ENCODE assay signal across 15 mouse cellular contexts in genomic region chr7:30706214-30706882, GRCm38 (mm10). TPM values are rescaled to one million over a fixed set of nuclear protein-coding genes. Genes with fewer than 3 reads are reported as not detected.
DNase-seq lines count a peak whose midpoint lies in the region; ATAC-seq lines count a peak whose summit lies in the region.
"Had no signal": no experiment of that assay in that cellular context is flagged by ENCODE, and none has a peak within 500 bp of the region (broad histone marks: within the 10 kb centered on the region; RNA-seq: fewer than 3 reads in every experiment).

No protein-coding gene starts in this region.

- H3K9ac ChIP-seq in intestine, embryonic 15.5 days: no peak overlapping the region
- H3K9ac ChIP-seq: limb, embryonic 15.5 days; midbrain, embryonic 13.5 days; neural tube, embryonic 12.5 days had no signal

- ATAC-seq in intestine, embryonic 15.5 days: peak; percentile 94
- ATAC-seq in megakaryocyte-erythroid progenitor cell, adult 5-6 weeks (replicated peaks; ENCODE audit: low FRiP score, low TSS enrichment, poor library complexity, severe bottlenecking): peak; percentile 70; the same call in 1 of the 2 replicates
- ATAC-seq: midbrain, embryonic 13.5 days had no signal

- WGBS in intestine, embryonic 15.5 days: 50% methylated on average over 8 of the region's 8 CpGs

- peak; percentile 26 to 42 for DNase-seq in adrenal gland, adult 18-20 months (ENCODE audit: low spot score in 2 of 2)
- peak; percentile 52 for DNase-seq in adrenal gland, postnatal 25 days
- no peak for DNase-seq in right cerebral cortex, adult 2 months (ENCODE audit: low spot score in 2 of 2)
- no peak for DNase-seq in lung, postnatal 10 days
- no peak for DNase-seq in layer of hippocampus, adult 8-10 months (ENCODE audit: low spot score in 2 of 2)
- DNase-seq: kidney, adult 9 months; spleen, adult 18-20 months had no signal

- H3K36me3 ChIP-seq in intestine, embryonic 15.5 days: no peaks in the 10 kb centered on the region
- H3K36me3 ChIP-seq: limb, embryonic 15.5 days; midbrain, embryonic 13.5 days; neural tube, embryonic 12.5 days had no signal

- 0 out of 2 replicates have a peak, but pooled peaks cover 3% of the 10 kb centered on the region for H3K4me1 ChIP-seq in intestine, embryonic 15.5 days (replicated peaks)
- H3K4me1 ChIP-seq: limb, embryonic 15.5 days; midbrain, embryonic 13.5 days; neural tube, embryonic 12.5 days had no signal

- H3K27me3 ChIP-seq in intestine, embryonic 15.5 days (replicated peaks): no peaks in the 10 kb centered on the region
- H3K27me3 ChIP-seq: midbrain, embryonic 13.5 days; neural tube, embryonic 12.5 days had no signal

- H3K27ac ChIP-seq in intestine, embryonic 15.5 days: peak overlapping the region; percentile 71
- H3K27ac ChIP-seq: limb, embryonic 15.5 days; midbrain, embryonic 13.5 days; neural tube, embryonic 12.5 days had no signal

- H3K4me3 ChIP-seq in intestine, embryonic 15.5 days (replicated peaks): no peak overlapping the region
- H3K4me3 ChIP-seq: limb, embryonic 15.5 days; midbrain, embryonic 13.5 days; neural tube, embryonic 12.5 days had no signal

- H3K4me2 ChIP-seq in intestine, embryonic 15.5 days (replicated peaks): no peak overlapping the region; the same call in 1 of the 2 replicates
- H3K4me2 ChIP-seq: limb, embryonic 15.5 days; midbrain, embryonic 13.5 days; neural tube, embryonic 12.5 days had no signal

- no peaks in the 10 kb centered on the region for H3K9me3 ChIP-seq in intestine, embryonic 15.5 days
- H3K9me3 ChIP-seq: limb, embryonic 15.5 days; midbrain, embryonic 13.5 days; neural tube, embryonic 12.5 days had no signal

RNA-seq across cellular contexts. Expression of gene Atp4a, which starts 5.7 kb away (rescaled TPM):
- total RNA-seq in adrenal gland, adult 18-20 months (2021): 1 to 10 TPM; 1.3 to 2.6 TPM
- total RNA-seq in adrenal gland, postnatal 25 days (2021): 3.6 and 3.8 TPM in 2 replicates
- 1.3 and 2.0 TPM in 2 replicates for polyA plus RNA-seq in intestine, embryonic 15.5 days (2015; fragmentation: Nextera tagmentation; extraction: Ambion mirVana)
- 11.2 and 16.0 TPM in 2 replicates for total RNA-seq in megakaryocyte-erythroid progenitor cell, adult 5-6 weeks (2014; fragmentation: Nextera tagmentation)
- total RNA-seq in megakaryocyte-erythroid progenitor cell, adult 5-6 weeks (2017): 1.4 and 2.9 TPM in 2 replicates
- 1 to 10 TPM; 1.1 to 2.1 (median 1.6) TPM for total RNA-seq in layer of hippocampus, adult 8-10 months (2022)

RNA-seq across cellular contexts. Expression of gene 2200002J24Rik, which starts 7.6 kb away (rescaled TPM):
- total RNA-seq in adrenal gland, adult 18-20 months (2021): 1 to 10 TPM; 2.7 to 6.4 TPM
- total RNA-seq in adrenal gland, postnatal 25 days (2021): 5.5 and 11.1 TPM in 2 replicates
- polyA plus RNA-seq in intestine, embryonic 15.5 days (2015; fragmentation: Nextera tagmentation; extraction: Ambion mirVana): 3.2 and 4.7 TPM in 2 replicates
- not detected in 2 replicates for total RNA-seq in megakaryocyte-erythroid progenitor cell, adult 5-6 weeks (2014; fragmentation: Nextera tagmentation)
- total RNA-seq in megakaryocyte-erythroid progenitor cell, adult 5-6 weeks (2017): not detected in 2 replicates
- total RNA-seq in layer of hippocampus, adult 8-10 months (2022): not detected
- total RNA-seq: granulocyte monocyte progenitor cell, adult 5-6 weeks; layer of hippocampus, postnatal 10 days had no signal
- polyA plus RNA-seq: cortical plate, adult 2 months; midbrain, embryonic 13.5 days; neural tube, embryonic 12.5 days had no signal

RNA-seq across cellular contexts. Expression of gene Tmem147, which starts 23.0 kb away (rescaled TPM):
- total RNA-seq in adrenal gland, adult 18-20 months (2021): 100 to 1,000 TPM; 197 to 214 TPM
- total RNA-seq in adrenal gland, postnatal 25 days (2021): 209 TPM in 2 replicates
- polyA plus RNA-seq in intestine, embryonic 15.5 days (2015; fragmentation: Nextera tagmentation; extraction: Ambion mirVana): 220 and 257 TPM in 2 replicates
- 285 and 294 TPM in 2 replicates for total RNA-seq in megakaryocyte-erythroid progenitor cell, adult 5-6 weeks (2014; fragmentation: Nextera tagmentation)
- total RNA-seq in megakaryocyte-erythroid progenitor cell, adult 5-6 weeks (2017): 59.7 and 85.5 TPM in 2 replicates
- total RNA-seq in layer of hippocampus, adult 8-10 months (2022): 100 to 1,000 TPM; 110 to 119 (median 116) TPM

RNA-seq across cellular contexts. Expression of gene Pmis2, which starts 34.9 kb away (rescaled TPM):
- not detected for total RNA-seq in adrenal gland, adult 18-20 months (2021)
- total RNA-seq in adrenal gland, postnatal 25 days (2021): not detected in 2 replicates
- polyA plus RNA-seq in intestine, embryonic 15.5 days (2015; fragmentation: Nextera tagmentation; extraction: Ambion mirVana): not detected in 2 replicates
- not detected in 2 replicates for total RNA-seq in megakaryocyte-erythroid progenitor cell, adult 5-6 weeks (2014; fragmentation: Nextera tagmentation)
- not detected in 2 replicates for total RNA-seq in megakaryocyte-erythroid progenitor cell, adult 5-6 weeks (2017)
- not detected for total RNA-seq in layer of hippocampus, adult 8-10 months (2022)
- total RNA-seq: granulocyte monocyte progenitor cell, adult 5-6 weeks; layer of hippocampus, postnatal 10 days had no signal
- polyA plus RNA-seq: cortical plate, adult 2 months; limb, embryonic 15.5 days; midbrain, embryonic 13.5 days; neural tube, embryonic 12.5 days had no signal

RNA-seq across cellular contexts. Expression of gene Gapdhs, which starts 37.1 kb away (rescaled TPM):
- total RNA-seq in adrenal gland, adult 18-20 months (2021): under 1 TPM in 1 of 2 experiments, not detected in 1; 0.20 TPM
- total RNA-seq in adrenal gland, postnatal 25 days (2021): not detected in 2 replicates
- 0.10 and 0.33 TPM in 2 replicates for polyA plus RNA-seq in intestine, embryonic 15.5 days (2015; fragmentation: Nextera tagmentation; extraction: Ambion mirVana)
- total RNA-seq in megakaryocyte-erythroid progenitor cell, adult 5-6 weeks (2014; fragmentation: Nextera tagmentation): not detected in 2 replicates
- total RNA-seq in megakaryocyte-erythroid progenitor cell, adult 5-6 weeks (2017): not detected in 2 replicates
- not detected for total RNA-seq in layer of hippocampus, adult 8-10 months (2022)
- total RNA-seq: granulocyte monocyte progenitor cell, adult 5-6 weeks; layer of hippocampus, postnatal 10 days had no signal
- polyA plus RNA-seq: cortical plate, adult 2 months had no signal

Comparison
In these comparisons a context has a peak if more than half of its experiments do, and no peak if none do; other contexts are left out.
1. DNase-seq: peak in adrenal gland, adult 18-20 months (2 of 2) and adrenal gland, postnatal 25 days (single experiment); none in right cerebral cortex, adult 2 months (0 of 2), lung, postnatal 10 days (single experiment) and layer of hippocampus, adult 8-10 months (0 of 2).